In genomic region chr2:28607341-28608165, GRCm38 (mm10) we compare ENCODE assay signal across 19 mouse cellular contexts. TPM values are rescaled to one million over a fixed set of nuclear protein-coding genes. Genes with fewer than 3 reads are reported as not detected.
A peak's percentile ranks its signal among the peaks of the same experiment; 100 is the strongest.
DNase-seq lines count a peak whose midpoint lies in the region; ATAC-seq and TF ChIP-seq lines count a peak whose summit lies in the region.
"Had no signal": no experiment of that assay in that cellular context is flagged by ENCODE, and none has a peak within 500 bp of the region (broad histone marks: within the 10 kb centered on the region; RNA-seq: fewer than 3 reads in every experiment).

No protein-coding gene starts in this region.

- no peak overlapping the region for H3K9ac ChIP-seq in embryonic facial prominence, embryonic 11.5 days (replicated peaks; ENCODE audit: low read length)
- H3K9ac ChIP-seq in liver, embryonic 12.5 days: peak overlapping the region; percentile 59
- H3K9ac ChIP-seq: hindbrain, embryonic 12.5 days; midbrain, embryonic 12.5 days had no signal

- WGBS in embryonic facial prominence, embryonic 11.5 days: 39% methylated on average over 10 of the region's 10 CpGs
- 48% methylated on average over 10 of the region's 10 CpGs for WGBS in embryonic facial prominence, embryonic 10.5 days
- 38% methylated on average over 10 of the region's 10 CpGs for WGBS in liver, embryonic 12.5 days (ENCODE audit: insufficient replicate concordance)

- no peaks in the 10 kb centered on the region for H3K4me1 ChIP-seq in embryonic facial prominence, embryonic 11.5 days (ENCODE audit: control insufficient read depth, insufficient read depth, low read length)
- peaks cover 31% of the 10 kb centered on the region for H3K4me1 ChIP-seq in embryonic facial prominence, embryonic 10.5 days
- peaks cover 63% of the 10 kb centered on the region for H3K4me1 ChIP-seq in E14TG2a.4 (replicated peaks; ENCODE audit: low read depth, low read length)
- H3K4me1 ChIP-seq in liver, embryonic 12.5 days: peaks cover 93% of the 10 kb centered on the region
- H3K4me1 ChIP-seq: midbrain, embryonic 12.5 days had no signal

- ATAC-seq in embryonic facial prominence, embryonic 11.5 days (replicated peaks; ENCODE audit: insufficient number of reproducible peaks, low FRiP score, low TSS enrichment, low read depth): no peak
- ATAC-seq in common myeloid progenitor, adult 5-6 weeks (replicated peaks; ENCODE audit: low read depth, poor library complexity, severe bottlenecking): 0 out of 2 replicates have a peak, but pooled peaks have one; percentile 1
- ATAC-seq in liver, embryonic 12.5 days: peak; percentile 73
- ATAC-seq: activated CD4-positive, CD25-positive, alpha-beta regulatory T cell, adult 4 months had no signal

- no peak overlapping the region for H3K4me2 ChIP-seq in embryonic facial prominence, embryonic 11.5 days (ENCODE audit: low read depth, low read length)
- H3K4me2 ChIP-seq in liver, embryonic 12.5 days: peak overlapping the region; percentile 16
- H3K4me2 ChIP-seq: hindbrain, embryonic 12.5 days; midbrain, embryonic 12.5 days had no signal

- H3K36me3 ChIP-seq in embryonic facial prominence, embryonic 11.5 days (replicated peaks; ENCODE audit: control insufficient read depth, insufficient read depth, low read depth, low read length): no peaks in the 10 kb centered on the region
- H3K36me3 ChIP-seq in embryonic facial prominence, embryonic 10.5 days (replicated peaks): no peaks in the 10 kb centered on the region
- H3K36me3 ChIP-seq in E14TG2a.4 (ENCODE audit: insufficient read depth, low read length): no peaks in the 10 kb centered on the region
- peaks cover 51% of the 10 kb centered on the region for H3K36me3 ChIP-seq in liver, embryonic 12.5 days
- H3K36me3 ChIP-seq: hindbrain, embryonic 12.5 days; midbrain, embryonic 12.5 days had no signal

- no peak for TF ChIP-seq CTCF in E14TG2a.4 (conservative IDR thresholded peaks at IDR 0.05; ENCODE audit: low read length)

- no peaks in the 10 kb centered on the region for H3K27me3 ChIP-seq in embryonic facial prominence, embryonic 11.5 days (ENCODE audit: control insufficient read depth, insufficient read depth, low read length)
- H3K27me3 ChIP-seq in embryonic facial prominence, embryonic 10.5 days (replicated peaks; ENCODE audit: low read depth, poor library complexity, severe bottlenecking): no peaks in the 10 kb centered on the region
- peaks cover 37% of the 10 kb centered on the region for H3K27me3 ChIP-seq in E14TG2a.4 (ENCODE audit: insufficient read depth, low read length)
- H3K27me3 ChIP-seq in liver, embryonic 12.5 days (replicated peaks): no peaks in the 10 kb centered on the region
- H3K27me3 ChIP-seq: midbrain, embryonic 12.5 days had no signal

- H3K27ac ChIP-seq in embryonic facial prominence, embryonic 11.5 days (replicated peaks; ENCODE audit: low read depth, low read length): no peak overlapping the region
- H3K27ac ChIP-seq in embryonic facial prominence, embryonic 10.5 days (replicated peaks): no peak overlapping the region
- H3K27ac ChIP-seq in liver, embryonic 12.5 days: peak overlapping the region; percentile 90
- H3K27ac ChIP-seq: hindbrain, embryonic 12.5 days; midbrain, embryonic 12.5 days had no signal

- no peak overlapping the region for H3K4me3 ChIP-seq in embryonic facial prominence, embryonic 11.5 days (ENCODE audit: low read depth, low read length)
- H3K4me3 ChIP-seq in embryonic facial prominence, embryonic 10.5 days: no peak overlapping the region
- peak overlapping the region; percentile 26; the same call in 1 of the 2 replicates for H3K4me3 ChIP-seq in E14TG2a.4 (replicated peaks; ENCODE audit: low read length)
- H3K4me3 ChIP-seq in liver, embryonic 12.5 days: no peak overlapping the region
- H3K4me3 ChIP-seq: hindbrain, embryonic 12.5 days; midbrain, embryonic 12.5 days had no signal

- peak; percentile 28 for DNase-seq in embryonic facial prominence, embryonic 11.5 days (ENCODE audit: low spot score)
- DNase-seq in embryonic facial prominence, embryonic 10.5 days (ENCODE audit: low spot score): no peak
- no peak for DNase-seq in urinary bladder, postnatal 4 days (ENCODE audit: low spot score in 2 of 2)
- no peak for DNase-seq in kidney, postnatal 4 days
- DNase-seq in thymus, postnatal 0 days (ENCODE audit: low spot score): no peak
- DNase-seq: adrenal gland, postnatal 36 days; cerebellum, postnatal 25 days; kidney, adult 2 months; thymus, adult 18-20 months had no signal

- H3K9me3 ChIP-seq in embryonic facial prominence, embryonic 11.5 days (replicated peaks; ENCODE audit: control insufficient read depth, low read length): no peaks in the 10 kb centered on the region
- H3K9me3 ChIP-seq in embryonic facial prominence, embryonic 10.5 days: no peaks in the 10 kb centered on the region
- no peaks in the 10 kb centered on the region for H3K9me3 ChIP-seq in E14TG2a.4 (ENCODE audit: low read length)
- H3K9me3 ChIP-seq in liver, embryonic 12.5 days (replicated peaks): no peaks in the 10 kb centered on the region
- H3K9me3 ChIP-seq: hindbrain, embryonic 12.5 days; midbrain, embryonic 12.5 days had no signal

RNA-seq across cellular contexts. Expression of gene Gfi1b, which starts 14.2 kb away (rescaled TPM):
- 2.1 and 2.6 TPM in 2 replicates for polyA plus RNA-seq in embryonic facial prominence, embryonic 11.5 days (2014; fragmentation: Nextera tagmentation; extraction: Ambion mirVana)
- polyA plus RNA-seq in embryonic facial prominence, embryonic 10.5 days (2016; fragmentation: Nextera tagmentation; extraction: Ambion mirVana): 2.7 and 3.9 TPM in 2 replicates
- 29.5 and 30.7 TPM in 2 replicates for total RNA-seq in common myeloid progenitor, adult 5-6 weeks (2017)
- 117 and 121 TPM in 2 replicates for polyA plus RNA-seq in liver, embryonic 12.5 days (2016; fragmentation: Nextera tagmentation; extraction: Ambion mirVana)
- polyA plus RNA-seq in thymus, postnatal 0 days (2015; fragmentation: Nextera tagmentation; extraction: Ambion mirVana): 1.1 and 1.8 TPM in 2 replicates
- total RNA-seq: adrenal gland, postnatal 36 days; layer of hippocampus, adult 18-20 months; left cerebral cortex, adult 8-10 months had no signal

RNA-seq across cellular contexts. Expression of gene Gtf3c5, which starts 24.0 kb away (rescaled TPM):
- 38.5 and 38.8 TPM in 2 replicates for polyA plus RNA-seq in embryonic facial prominence, embryonic 11.5 days (2014; fragmentation: Nextera tagmentation; extraction: Ambion mirVana)
- 57.9 and 61.4 TPM in 2 replicates for polyA plus RNA-seq in embryonic facial prominence, embryonic 10.5 days (2016; fragmentation: Nextera tagmentation; extraction: Ambion mirVana)
- total RNA-seq in common myeloid progenitor, adult 5-6 weeks (2017): 9.7 and 19.0 TPM in 2 replicates
- 24.9 and 26.3 TPM in 2 replicates for polyA plus RNA-seq in liver, embryonic 12.5 days (2016; fragmentation: Nextera tagmentation; extraction: Ambion mirVana)
- polyA plus RNA-seq in thymus, postnatal 0 days (2015; fragmentation: Nextera tagmentation; extraction: Ambion mirVana): 18.8 and 20.7 TPM in 2 replicates

RNA-seq across cellular contexts. Expression of gene Tsc1, which starts 33.5 kb away (rescaled TPM):
- polyA plus RNA-seq in embryonic facial prominence, embryonic 11.5 days (2014; fragmentation: Nextera tagmentation; extraction: Ambion mirVana): 16.4 and 17.9 TPM in 2 replicates
- polyA plus RNA-seq in embryonic facial prominence, embryonic 10.5 days (2016; fragmentation: Nextera tagmentation; extraction: Ambion mirVana): 21.4 and 23.5 TPM in 2 replicates
- 14.5 and 18.7 TPM in 2 replicates for total RNA-seq in common myeloid progenitor, adult 5-6 weeks (2017)
- 12.5 and 13.6 TPM in 2 replicates for polyA plus RNA-seq in liver, embryonic 12.5 days (2016; fragmentation: Nextera tagmentation; extraction: Ambion mirVana)
- polyA plus RNA-seq in thymus, postnatal 0 days (2015; fragmentation: Nextera tagmentation; extraction: Ambion mirVana): 8.0 and 10.8 TPM in 2 replicates

RNA-seq across cellular contexts. Expression of gene Cel, which starts 44.4 kb away (rescaled TPM):
- polyA plus RNA-seq in embryonic facial prominence, embryonic 11.5 days (2014; fragmentation: Nextera tagmentation; extraction: Ambion mirVana): not detected in 2 replicates
- polyA plus RNA-seq in embryonic facial prominence, embryonic 10.5 days (2016; fragmentation: Nextera tagmentation; extraction: Ambion mirVana): not detected in 2 replicates
- not detected in 2 replicates for total RNA-seq in common myeloid progenitor, adult 5-6 weeks (2017)
- polyA plus RNA-seq in liver, embryonic 12.5 days (2016; fragmentation: Nextera tagmentation; extraction: Ambion mirVana): not detected in 2 replicates
- 0.44 and 0.50 TPM in 2 replicates for polyA plus RNA-seq in thymus, postnatal 0 days (2015; fragmentation: Nextera tagmentation; extraction: Ambion mirVana)
- total RNA-seq: adrenal gland, postnatal 36 days; gastrocnemius, postnatal 4 days; layer of hippocampus, adult 18-20 months; left cerebral cortex, adult 8-10 months had no signal
- polyA plus RNA-seq: activated CD4-positive, CD25-positive, alpha-beta regulatory T cell, adult 4 months; heart, embryonic 14.5 days; hindbrain, embryonic 12.5 days; kidney, adult 2 months; midbrain, embryonic 12.5 days had no signal

Comparison
In these comparisons a context has a peak if more than half of its experiments do, and no peak if none do; other contexts are left out.
1. RNA of gene Gfi1b, which starts 14.2 kb away (polyA plus RNA-seq): 117 to 121 TPM in liver, embryonic 12.5 days; 2.7 to 3.9 TPM in embryonic facial prominence, embryonic 10.5 days, 2.1 to 2.6 TPM in embryonic facial prominence, embryonic 11.5 days and 1.1 to 1.8 TPM in thymus, postnatal 0 days; every median in the first group is over 10 times any median in the second.